Mouse (Mus musculus) CH12.LX (cell line): Measurements from ENCODE around the gene Prpf40b.

Experiments
- CHD1 ChIP-seq: IDR thresholded peaks from 2 replicates; pipeline ENCODE4 v1.6.1; 2012; ENCODE audit warnings: low read depth, low read length, improper control_type of control experiment, inconsistent platforms
- CTCF ChIP-seq, 2 experiments: IDR thresholded peaks in 1 of 2; conservative IDR thresholded peaks in 1 of 2; 2 replicates each; pipeline ENCODE4 v1.5.1; 2011 to 2012; ENCODE audit warnings: low read depth in 2 of 2, low read length in 2 of 2, improper control_type of control experiment in 1 of 2, inconsistent platforms in 1 of 2, mild to moderate bottlenecking in 1 of 2, moderate library complexity in 1 of 2
- EP300 ChIP-seq: IDR thresholded peaks from 2 replicates; pipeline ENCODE4 v1.6.1; 2011; ENCODE audit warnings: low read length, improper control_type of control experiment
- POLR2A ChIP-seq: IDR thresholded peaks from 2 replicates; pipeline ENCODE4 v1.6.1; 2011; ENCODE audit warnings: low read depth, mild to moderate bottlenecking, improper control_type of control experiment, low read length
- ZC3H11A ChIP-seq: IDR thresholded peaks from 2 replicates; pipeline ENCODE4 v1.6.1; 2012; ENCODE audit warnings: low read depth, mild to moderate bottlenecking, inconsistent platforms, low read length, improper control_type of control experiment
- ZKSCAN1 ChIP-seq: IDR thresholded peaks from 2 replicates; pipeline ENCODE4 v1.6.1; 2012; ENCODE audit warnings: low read depth, inconsistent platforms, low read length, improper control_type of control experiment, borderline replicate concordance

GRCm38 (mm10) chr15:99248972-99249371 lies 45.9 kb upstream of the Prpf40b start:
- no peak for TF ChIP-seq ZC3H11A
- no peak for TF ChIP-seq CTCF (conservative IDR thresholded peaks at IDR 0.05 in 1 of 2, IDR thresholded peaks at IDR 0.05 in 1 of 2; ENCODE audit: low read depth in 2 of 2, low read length in 2 of 2)
- TF ChIP-seq ZKSCAN1, result no peak
- no peak for TF ChIP-seq EP300
- TF ChIP-seq POLR2A, result no peak
- TF ChIP-seq CHD1, result no peak
